Mouse (Mus musculus): ENCODE data around the gene Pitpnc1. TPM values are rescaled to one million over a fixed set of nuclear protein-coding genes. Genes with fewer than 3 reads are reported as not detected.
A peak's percentile ranks its signal among the peaks of the same experiment; 100 is the strongest.

Pitpnc1 gene
- polyA plus RNA-seq, 2 experiments = 3.0 to 5.8 TPM

DNA sequence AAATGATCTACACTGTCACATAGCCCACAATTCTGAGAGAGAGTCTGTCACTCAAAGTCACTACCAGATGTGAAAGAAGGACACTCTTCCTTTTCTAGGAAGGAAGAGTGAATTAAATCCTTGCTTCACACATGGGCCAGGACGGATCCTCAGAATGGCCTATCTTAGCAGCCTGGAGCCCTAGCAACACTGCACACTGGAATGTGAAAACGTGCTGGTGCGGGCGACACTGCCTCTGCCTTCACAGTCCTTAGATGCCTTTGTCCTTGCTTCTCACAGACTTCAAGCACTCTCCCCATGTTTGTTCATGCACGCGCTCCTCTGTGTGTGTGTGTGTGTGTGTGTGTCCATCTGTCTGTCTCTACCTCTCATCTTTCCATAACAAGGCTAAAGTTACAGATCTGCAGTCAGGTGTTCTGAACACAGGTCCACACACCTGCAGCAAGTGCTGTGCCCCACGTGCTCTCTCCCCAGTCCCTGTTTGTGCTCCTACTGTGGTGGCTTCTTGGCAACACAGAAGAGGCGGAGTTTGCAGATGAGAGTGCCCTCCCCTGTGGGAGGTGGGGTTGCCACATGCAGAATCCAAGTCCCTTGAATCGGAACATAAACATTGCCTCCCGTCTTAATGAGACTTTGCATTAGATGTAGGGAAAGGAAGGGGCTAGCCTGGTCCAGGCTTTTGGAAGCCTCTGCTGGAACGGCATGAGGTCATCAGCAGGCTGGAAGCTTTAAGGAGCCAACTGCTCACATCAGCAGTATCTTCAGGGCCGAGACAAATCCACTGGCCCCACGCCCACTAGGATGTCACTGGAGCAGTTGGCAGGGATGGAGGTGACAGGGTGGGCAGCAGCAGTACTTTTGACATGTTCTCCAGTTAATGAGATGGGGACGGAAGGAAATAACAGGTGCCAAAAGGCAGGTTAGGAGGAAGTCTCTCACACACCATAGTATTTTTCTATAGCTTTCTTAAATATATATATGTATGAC is 144.5 kb downstream of the Pitpnc1 start:
- H3K4me2 ChIP-seq (ENCODE audit: low read depth) = no peak overlapping the region
- no peaks in the 10 kb centered on the region for H3K4me1 ChIP-seq (replicated peaks; ENCODE audit: control insufficient read depth in 2 of 2, insufficient read depth in 2 of 2, low read length in 1 of 2)
- no peak for DNase-seq (ENCODE audit: low read depth in 3 of 3, low spot score in 3 of 3)
- H3K9ac ChIP-seq (replicated peaks) = no peak overlapping the region
- TF ChIP-seq EP300 (IDR thresholded peaks at IDR 0.05; ENCODE audit: low read depth) = no peak
- no peak for TF ChIP-seq CTCF (IDR thresholded peaks at IDR 0.05; ENCODE audit: low read depth)
- no peaks in the 10 kb centered on the region for H3K36me3 ChIP-seq (replicated peaks; ENCODE audit: control insufficient read depth, insufficient read depth, low read depth)
- ATAC-seq (ENCODE audit: insufficient read depth) = no peak
- WGBS (ENCODE audit: insufficient replicate concordance) = 73% methylated on average over 14 of the region's 14 CpGs
- no peak overlapping the region for H3K4me3 ChIP-seq (ENCODE audit: insufficient read depth in 1 of 2, low read depth in 2 of 2, low read length in 2 of 2)
- H3K9me3 ChIP-seq (ENCODE audit: control insufficient read depth, low read length) = no peaks in the 10 kb centered on the region
- H3K27me3 ChIP-seq (ENCODE audit: control insufficient read depth, insufficient read depth, low read length) = no peaks in the 10 kb centered on the region
- no peak overlapping the region for H3K27ac ChIP-seq

DNA sequence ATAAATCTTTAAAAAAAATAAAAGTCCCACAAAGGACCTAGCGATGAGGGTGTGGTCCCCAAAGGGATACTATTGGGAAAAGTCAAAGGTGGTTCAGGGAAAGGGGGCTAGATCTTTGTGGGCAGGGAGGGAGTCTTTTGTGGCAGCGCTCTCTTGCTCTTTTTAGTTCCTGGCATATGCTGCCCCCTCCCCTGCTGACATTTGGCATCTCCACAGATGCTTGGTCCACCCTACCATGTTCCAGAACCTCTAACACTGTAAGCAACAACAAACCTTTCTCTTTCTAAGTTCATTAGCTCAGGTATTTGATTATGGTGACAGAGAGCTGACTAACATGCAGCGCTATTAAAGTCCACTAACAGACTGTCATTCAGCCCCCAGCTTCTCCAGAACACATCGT is 145.3 kb downstream of the Pitpnc1 start:
- ATAC-seq (ENCODE audit: insufficient read depth) (no peak), DNase-seq (ENCODE audit: low read depth in 3 of 3, low spot score in 3 of 3) (no peak)
- no peak overlapping the region for H3K4me2 ChIP-seq (ENCODE audit: low read depth)
- TF ChIP-seq CTCF (IDR thresholded peaks at IDR 0.05; ENCODE audit: low read depth) = no peak
- no peak for TF ChIP-seq EP300 (IDR thresholded peaks at IDR 0.05; ENCODE audit: low read depth)
- H3K27me3 ChIP-seq (ENCODE audit: control insufficient read depth, insufficient read depth, low read length) = no peaks in the 10 kb centered on the region
- no peak overlapping the region for H3K9ac ChIP-seq (replicated peaks)
- H3K4me3 ChIP-seq (ENCODE audit: insufficient read depth in 1 of 2, low read depth in 2 of 2, low read length in 2 of 2) = no peak overlapping the region
- no peaks in the 10 kb centered on the region for H3K36me3 ChIP-seq (replicated peaks; ENCODE audit: control insufficient read depth, insufficient read depth, low read depth)
- WGBS (ENCODE audit: insufficient replicate concordance) = 75% methylated on average over 4 of the region's 4 CpGs
- no peaks in the 10 kb centered on the region for H3K4me1 ChIP-seq (replicated peaks; ENCODE audit: control insufficient read depth in 2 of 2, insufficient read depth in 2 of 2, low read length in 1 of 2)
- no peaks in the 10 kb centered on the region for H3K9me3 ChIP-seq (ENCODE audit: control insufficient read depth, low read length)
- no peak overlapping the region for H3K27ac ChIP-seq

DNA sequence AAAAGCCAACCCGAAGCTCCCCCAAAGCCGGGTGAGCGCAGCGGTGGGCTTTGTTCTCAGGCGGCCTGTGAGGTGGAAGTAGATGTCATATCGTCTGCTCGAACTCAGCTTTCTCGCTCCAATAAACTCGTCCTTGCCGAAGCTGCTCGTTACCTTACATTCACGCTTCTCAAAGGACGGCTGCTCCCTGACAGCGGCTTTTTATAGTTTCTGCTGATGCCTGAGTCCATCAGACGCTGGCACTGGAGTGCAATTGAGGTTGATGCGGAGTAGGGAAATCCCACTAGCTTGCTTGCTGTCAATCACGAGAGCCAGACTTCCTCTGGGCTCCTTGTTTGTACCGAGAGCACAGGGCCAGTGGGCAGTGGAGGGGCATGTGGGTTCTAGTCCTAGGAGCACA is 147.3 kb downstream of the Pitpnc1 start:
- no peaks in the 10 kb centered on the region for H3K27me3 ChIP-seq (ENCODE audit: control insufficient read depth, insufficient read depth, low read length)
- no peak for DNase-seq (ENCODE audit: low read depth in 3 of 3, low spot score in 3 of 3)
- no peaks in the 10 kb centered on the region for H3K36me3 ChIP-seq (replicated peaks; ENCODE audit: control insufficient read depth, insufficient read depth, low read depth)
- 83% methylated on average over 18 of the region's 18 CpGs for WGBS (ENCODE audit: insufficient replicate concordance)
- no peak overlapping the region for H3K9ac ChIP-seq (replicated peaks)
- no peak overlapping the region for H3K4me2 ChIP-seq (ENCODE audit: low read depth)
- no peak for ATAC-seq (ENCODE audit: insufficient read depth)
- TF ChIP-seq CTCF (IDR thresholded peaks at IDR 0.05; ENCODE audit: low read depth) = no peak
- TF ChIP-seq EP300 (IDR thresholded peaks at IDR 0.05; ENCODE audit: low read depth) = no peak
- no peak overlapping the region for H3K4me3 ChIP-seq (ENCODE audit: insufficient read depth in 1 of 2, low read depth in 2 of 2, low read length in 2 of 2)
- 0 out of 4 replicates have a peak, but pooled peaks cover 0 to 2% of the 10 kb centered on the region in 2 experiments for H3K4me1 ChIP-seq (replicated peaks; ENCODE audit: control insufficient read depth in 2 of 2, insufficient read depth in 2 of 2, low read length in 1 of 2)
- no peaks in the 10 kb centered on the region for H3K9me3 ChIP-seq (ENCODE audit: control insufficient read depth, low read length)
- no peak overlapping the region for H3K27ac ChIP-seq

DNA sequence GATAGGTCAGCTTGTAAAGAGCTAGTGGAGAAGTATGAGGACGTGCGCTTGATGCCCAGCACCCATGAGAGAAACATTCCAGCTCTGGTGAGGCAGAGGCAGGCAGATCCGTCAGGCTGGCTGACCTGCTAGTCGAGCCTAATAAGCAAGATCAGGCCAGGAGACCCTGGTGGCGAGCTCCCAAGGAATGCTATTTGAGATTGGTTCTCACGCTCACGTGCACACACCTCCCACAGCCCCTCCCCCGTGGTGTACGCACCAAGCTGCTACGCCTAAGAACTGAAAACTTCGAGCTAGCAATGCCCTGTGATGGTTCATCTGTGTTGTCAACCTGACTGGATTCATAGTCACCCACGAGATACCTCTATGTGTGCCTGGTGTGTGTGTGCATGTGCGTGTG is 148.3 kb downstream of the Pitpnc1 start:
- DNase-seq (ENCODE audit: low read depth in 3 of 3, low spot score in 3 of 3) = no peak
- TF ChIP-seq EP300 (IDR thresholded peaks at IDR 0.05; ENCODE audit: low read depth) = no peak
- no peak for TF ChIP-seq CTCF (IDR thresholded peaks at IDR 0.05; ENCODE audit: low read depth)
- no peak for ATAC-seq (ENCODE audit: insufficient read depth)
- Histone ChIP-seq H3K9me3 (ENCODE audit: control insufficient read depth, low read length) (no peaks in the 10 kb centered on the region), H3K4me1 (replicated peaks; ENCODE audit: control insufficient read depth in 2 of 2, insufficient read depth in 2 of 2, low read length in 1 of 2) (0 out of 4 replicates have a peak, but pooled peaks cover 0 to 8% of the 10 kb centered on the region in 2 experiments), H3K9ac (replicated peaks) (no peak overlapping the region), H3K36me3 (replicated peaks; ENCODE audit: control insufficient read depth, insufficient read depth, low read depth) (no peaks in the 10 kb centered on the region), H3K27ac (no peak overlapping the region), H3K27me3 (ENCODE audit: control insufficient read depth, insufficient read depth, low read length) (no peaks in the 10 kb centered on the region), H3K4me2 (ENCODE audit: low read depth) (no peak overlapping the region), H3K4me3 (ENCODE audit: insufficient read depth in 1 of 2, low read depth in 2 of 2, low read length in 2 of 2) (no peak overlapping the region)
- 86% methylated on average over 13 of the region's 13 CpGs for WGBS (ENCODE audit: insufficient replicate concordance)

DNA sequence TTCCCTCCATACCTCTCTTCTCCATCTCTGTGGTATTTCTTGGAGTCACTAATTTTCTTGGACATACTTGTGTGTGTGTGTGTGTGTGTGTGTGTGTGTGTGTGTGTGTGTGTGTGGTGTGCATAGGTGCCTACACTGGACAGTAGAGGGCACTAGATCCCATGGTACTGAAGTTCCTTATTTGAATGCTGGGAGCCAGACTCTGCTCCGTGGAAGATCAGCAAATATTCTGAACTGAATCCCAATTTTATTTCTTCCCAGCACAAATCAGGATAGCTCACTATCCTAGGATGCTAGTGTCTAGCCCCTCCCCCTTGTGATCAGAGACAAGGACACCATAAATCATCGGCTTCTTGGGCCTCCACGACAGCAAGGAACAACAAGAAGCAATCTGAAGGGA is 148.7 kb downstream of the Pitpnc1 start:
- Histone ChIP-seq H3K27ac (no peak overlapping the region), H3K9ac (replicated peaks) (no peak overlapping the region), H3K9me3 (ENCODE audit: control insufficient read depth, low read length) (no peaks in the 10 kb centered on the region), H3K36me3 (replicated peaks; ENCODE audit: control insufficient read depth, insufficient read depth, low read depth) (no peaks in the 10 kb centered on the region), H3K4me1 (replicated peaks; ENCODE audit: control insufficient read depth in 2 of 2, insufficient read depth in 2 of 2, low read length in 1 of 2) (0 out of 4 replicates have a peak, but pooled peaks cover 0 to 8% of the 10 kb centered on the region in 2 experiments), H3K4me3 (ENCODE audit: insufficient read depth in 1 of 2, low read depth in 2 of 2, low read length in 2 of 2) (no peak overlapping the region), H3K4me2 (ENCODE audit: low read depth) (no peak overlapping the region), H3K27me3 (ENCODE audit: control insufficient read depth, insufficient read depth, low read length) (no peaks in the 10 kb centered on the region)
- 81% methylated on average over 3 of the region's 3 CpGs for WGBS (ENCODE audit: insufficient replicate concordance)
- DNase-seq (ENCODE audit: low read depth in 3 of 3, low spot score in 3 of 3) (no peak), ATAC-seq (ENCODE audit: insufficient read depth) (no peak)
- TF ChIP-seq EP300 (IDR thresholded peaks at IDR 0.05; ENCODE audit: low read depth) (no peak), CTCF (IDR thresholded peaks at IDR 0.05; ENCODE audit: low read depth) (peak; percentile 30; the same call in 1 of the 2 replicates)
